Mouse (Mus musculus) C2C12 (cell line): ENCODE data around the gene Grip2. TPM values are rescaled to one million over a fixed set of nuclear protein-coding genes. Genes with fewer than 3 reads are reported as not detected.

Experiments
- H3K27me3 ChIP-seq: one replicate; pipeline ENCODE4 v1.6.1; 2011; ENCODE audit not compliant: control insufficient read depth, insufficient read depth, insufficient read length
- H3K36me3 ChIP-seq: one replicate; pipeline ENCODE4 v1.6.1; 2011; ENCODE audit not compliant: control insufficient read depth, insufficient read depth
- H3K4me3 ChIP-seq: one replicate; pipeline ENCODE4 v1.5.1; 2011; ENCODE audit warnings: mild to moderate bottlenecking, control low read depth; ENCODE audit not compliant: poor library complexity, insufficient read depth, severe bottlenecking
- H3K79me2 ChIP-seq: one replicate; pipeline ENCODE4 v1.6.1; 2011; ENCODE audit not compliant: control insufficient read depth, insufficient read depth
- H3K79me3 ChIP-seq: one replicate; pipeline ENCODE4 v1.6.1; 2011; ENCODE audit warnings: low read depth, control low read depth
- H3ac ChIP-seq: one replicate; pipeline ENCODE3; 2011; ENCODE audit warnings: low read depth; ENCODE audit not compliant: control insufficient read depth, insufficient read length
- CEBPB ChIP-seq: IDR thresholded peaks from one replicate; pipeline ENCODE4 v1.6.1; 2011; ENCODE audit warnings: low read depth, mild to moderate bottlenecking, control low read depth, moderate library complexity
- CTCF ChIP-seq: IDR thresholded peaks from one replicate; pipeline ENCODE4 v1.5.1; 2011; ENCODE audit not compliant: control insufficient read depth, insufficient read depth, insufficient read length
- FOSL1 ChIP-seq: IDR thresholded peaks from one replicate; pipeline ENCODE4 v1.8.0; 2011; ENCODE audit warnings: mild to moderate bottlenecking, low read length; ENCODE audit not compliant: poor library complexity, insufficient read depth, severe bottlenecking
- MAX ChIP-seq: IDR thresholded peaks from one replicate; pipeline ENCODE4 v1.6.1; 2011; ENCODE audit warnings: mild to moderate bottlenecking, control low read depth
- MYOD1 ChIP-seq: IDR thresholded peaks from one replicate; pipeline ENCODE4 v1.6.1; 2011; ENCODE audit warnings: low read depth; ENCODE audit not compliant: control insufficient read depth, insufficient read length
- MYOG ChIP-seq: IDR thresholded peaks from one replicate; pipeline ENCODE4 v1.6.1; 2011; ENCODE audit not compliant: control insufficient read depth, insufficient read length; ENCODE audit errors: extremely low read depth
- USF1 ChIP-seq: IDR thresholded peaks from one replicate; pipeline ENCODE4 v1.6.1; 2011; ENCODE audit warnings: low read depth, mild to moderate bottlenecking, control low read depth, moderate library complexity
- polyA plus RNA-seq: library from polyadenylated mRNA; unstranded; fragments of >200 nt; fragmentation: generic; extraction: Trizol; gene quantifications from one replicate; pipeline ENCODE4 v1.2.1, GENCODE M21; 2012; ENCODE audit warnings: missing spikeins

Grip2 gene
- polyA plus RNA-seq, 1 experiment, result 0.02 TPM

GRCm38 (mm10) chr6:91712855-91713331 is 114.2 kb downstream of the Grip2 start:
- no peak overlapping the region for H3K4me3 ChIP-seq
- H3K79me3 ChIP-seq, result peaks cover 52% of the 10 kb centered on the region
- H3K36me3 ChIP-seq, result peaks cover 67% of the 10 kb centered on the region
- H3K79me2 ChIP-seq, result peaks cover 96% of the 10 kb centered on the region
- H3K27me3 ChIP-seq, result no peaks in the 10 kb centered on the region
- TF ChIP-seq MYOD1, result peak; percentile 25
- peak; percentile 90 for TF ChIP-seq FOSL1
- TF ChIP-seq MYOG, result no peak
- no peak overlapping the region for H3ac ChIP-seq

GRCm38 (mm10) chr6:91712097-91712854 is 114.8 kb downstream of the Grip2 start:
- Histone ChIP-seq H3K27me3 (no peaks in the 10 kb centered on the region), H3K4me3 (no peak overlapping the region), H3K79me2 (peaks cover 96% of the 10 kb centered on the region), H3K79me3 (peaks cover 53% of the 10 kb centered on the region), H3ac (peak overlapping the region; percentile 15), H3K36me3 (peaks cover 71% of the 10 kb centered on the region)
- TF ChIP-seq FOSL1 (no peak), MYOD1 (no peak), MYOG (no peak), CTCF (no peak), USF1 (no peak), CEBPB (no peak), MAX (no peak)

Other genes with a start within 250 kb of the Grip2 start
- 97.0 TPM for gene Slc6a6, start 143.2 kb downstream of the Grip2 start, polyA plus RNA-seq
- 5.4 TPM for gene Ccdc174, start 50.8 kb upstream of the Grip2 start, polyA plus RNA-seq
- 0.06 TPM for gene 4930590J08Rik, start 75.6 kb upstream of the Grip2 start, polyA plus RNA-seq
- not detected for gene Fgd5, start 151.6 kb upstream of the Grip2 start, polyA plus RNA-seq